In the genomic region with DNA sequence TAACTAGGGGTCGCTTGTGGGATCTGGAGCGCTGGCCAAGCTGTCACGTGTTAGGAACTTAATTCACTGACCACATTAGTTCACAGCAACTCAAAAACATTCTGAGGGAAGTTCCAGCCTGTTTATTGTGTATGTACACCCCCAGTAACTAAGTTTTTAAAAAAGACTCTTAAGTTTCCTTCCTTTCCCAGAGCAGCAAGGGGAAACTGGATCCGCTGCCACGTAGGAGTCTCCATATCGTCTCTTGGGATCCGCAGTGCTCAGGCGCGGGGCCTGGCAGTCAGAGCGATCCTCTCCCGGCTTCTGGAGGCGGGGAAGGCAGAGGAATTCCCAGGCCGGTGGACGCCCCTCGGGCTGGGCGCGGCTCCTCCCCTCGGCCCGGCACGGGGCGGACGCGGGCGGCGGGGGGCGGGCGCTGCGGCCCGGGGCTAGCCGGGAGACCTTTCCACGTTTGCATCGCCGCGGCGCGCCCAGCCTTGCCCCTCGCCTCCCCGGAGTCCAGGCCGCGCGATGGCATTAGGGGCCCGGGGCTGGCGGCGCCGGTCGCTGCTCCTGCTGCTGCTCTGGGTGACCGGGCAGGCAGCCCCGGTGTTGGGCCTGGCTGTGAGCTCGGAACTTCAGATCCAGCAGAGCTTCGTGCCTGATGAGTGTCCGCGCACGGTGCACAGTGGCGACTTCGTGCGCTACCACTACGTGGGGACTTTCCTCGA, we compare ENCODE assay signal across 8 mouse cellular contexts. TPM values are rescaled to one million over a fixed set of nuclear protein-coding genes. Genes with fewer than 3 reads are reported as not detected.
DNase-seq lines count a peak whose midpoint lies in the region; ATAC-seq and TF ChIP-seq lines count a peak whose summit lies in the region.

Gene Fkbp9, plus strand, starts transcription at position 363 of the 710 bp plus-strand sequence.

- 0 out of 2 replicates have a peak, but pooled peaks cover 9% of the 10 kb centered on the region for H3K27me3 ChIP-seq in E14TG2a.4 (ENCODE audit: insufficient read depth, low read length)
- H3K27me3 ChIP-seq in forebrain, embryonic 11.5 days (ENCODE audit: control insufficient read depth, insufficient read depth, low read length), result no peaks in the 10 kb centered on the region
- H3K27me3 ChIP-seq in heart, embryonic 13.5 days (replicated peaks), result no peaks in the 10 kb centered on the region
- no peaks in the 10 kb centered on the region for H3K27me3 ChIP-seq in kidney, postnatal 0 days (ENCODE audit: insufficient read depth, low read length)
- H3K27me3 ChIP-seq in liver, embryonic 11.5 days (replicated peaks; ENCODE audit: control insufficient read depth, insufficient read depth, low read length), result no peaks in the 10 kb centered on the region
- no peaks in the 10 kb centered on the region for H3K27me3 ChIP-seq in myocyte (ENCODE audit: control insufficient read depth, insufficient read depth, insufficient read length)
- H3K27me3 ChIP-seq in testis, adult 2 months (ENCODE audit: control insufficient read depth, insufficient read depth, low read length), result peaks cover 3% of the 10 kb centered on the region

- H3K79me2 ChIP-seq in myocyte (ENCODE audit: control insufficient read depth, insufficient read depth), result peaks cover 13% of the 10 kb centered on the region

- WGBS in forebrain, embryonic 11.5 days, result 1% methylated on average over 44 of the region's 58 CpGs
- 2% methylated on average over 52 of the region's 58 CpGs for WGBS in heart, embryonic 13.5 days
- WGBS in kidney, postnatal 0 days, result under 1% methylated on average over 44 of the region's 58 CpGs
- under 1% methylated on average over 58 of the region's 58 CpGs for WGBS in liver, embryonic 11.5 days

- TF ChIP-seq CTCF in E14TG2a.4 (conservative IDR thresholded peaks at IDR 0.05; ENCODE audit: low read length), result no peak
- TF ChIP-seq CTCF in kidney, postnatal 0 days (IDR thresholded peaks at IDR 0.05; ENCODE audit: low read depth), result no peak; the same call in 1 of the 2 replicates
- TF ChIP-seq CTCF in testis, adult 2 months (IDR thresholded peaks at IDR 0.05; ENCODE audit: control insufficient read depth, insufficient read depth, insufficient replicate concordance, low read depth, low read length), result no peak

- H3K36me3 ChIP-seq in E14TG2a.4 (ENCODE audit: insufficient read depth, low read length) (peaks cover 27% of the 10 kb centered on the region), myocyte (ENCODE audit: control insufficient read depth, insufficient read depth) (peaks cover 5% of the 10 kb centered on the region)
- H3K36me3 ChIP-seq in forebrain, embryonic 11.5 days (ENCODE audit: control insufficient read depth, insufficient read depth, low read length), result no peaks in the 10 kb centered on the region
- H3K36me3 ChIP-seq in heart, embryonic 13.5 days, result peaks cover 19% of the 10 kb centered on the region
- no peaks in the 10 kb centered on the region for H3K36me3 ChIP-seq in kidney, postnatal 0 days (ENCODE audit: insufficient read depth, low read length)
- peaks cover 9% of the 10 kb centered on the region; the same call in 1 of the 2 replicates for H3K36me3 ChIP-seq in liver, embryonic 11.5 days (ENCODE audit: control insufficient read depth, insufficient read depth, low read length)
- no peaks in the 10 kb centered on the region for H3K36me3 ChIP-seq in testis, adult 2 months (ENCODE audit: control insufficient read depth, insufficient read depth, low read length)

- peak within 1 kb of the TSS; percentile 73 for H3K4me2 ChIP-seq in forebrain, embryonic 11.5 days (ENCODE audit: low read depth, low read length, severe bottlenecking)
- peak within 1 kb of the TSS; percentile 80 for H3K4me2 ChIP-seq in heart, embryonic 13.5 days
- H3K4me2 ChIP-seq in kidney, postnatal 0 days (ENCODE audit: low read length), result peak within 1 kb of the TSS; percentile 87
- peak within 1 kb of the TSS; percentile 79 for H3K4me2 ChIP-seq in liver, embryonic 11.5 days
- peak within 1 kb of the TSS; percentile 88 for H3K4me2 ChIP-seq in myocyte (ENCODE audit: low read depth)

- H3K4me3 ChIP-seq in E14TG2a.4 (replicated peaks; ENCODE audit: low read length) (peak within 1 kb of the TSS; percentile 89), myocyte (peak within 1 kb of the TSS; percentile 47)
- H3K4me3 ChIP-seq in forebrain, embryonic 11.5 days (ENCODE audit: low read depth, low read length), result peak within 1 kb of the TSS; percentile 56
- H3K4me3 ChIP-seq in heart, embryonic 13.5 days, result peak within 1 kb of the TSS; percentile 83
- H3K4me3 ChIP-seq in kidney, postnatal 0 days (replicated peaks; ENCODE audit: low read depth, low read length), result peak within 1 kb of the TSS; percentile 66
- H3K4me3 ChIP-seq in liver, embryonic 11.5 days (ENCODE audit: low read depth, low read length), result peak within 1 kb of the TSS; percentile 68
- H3K4me3 ChIP-seq in testis, adult 2 months (ENCODE audit: control insufficient read depth, low read depth, low read length), result peak within 1 kb of the TSS; percentile 93

- TF ChIP-seq POLR2A in myocyte (IDR thresholded peaks at IDR 0.05; ENCODE audit: insufficient read length, low read depth), result peak; percentile 78
- peak; percentile 28; the same call in 1 of the 2 replicates for TF ChIP-seq POLR2A in testis, adult 2 months (IDR thresholded peaks at IDR 0.05; ENCODE audit: control insufficient read depth, low read depth, low read length)

- ATAC-seq in cerebellum, adult (ENCODE audit: insufficient number of reproducible peaks, low FRiP score, low TSS enrichment), result peak; percentile 45; the same call in 1 of the 2 replicates
- ATAC-seq in forebrain, embryonic 11.5 days (replicated peaks; ENCODE audit: low FRiP score), result peak; percentile 96
- ATAC-seq in heart, embryonic 13.5 days (ENCODE audit: extremely low read depth, insufficient number of reproducible peaks, low FRiP score, low TSS enrichment), result peak; percentile 92; the same call in 1 of the 2 replicates
- peak; percentile 98 for ATAC-seq in kidney, postnatal 0 days (replicated peaks; ENCODE audit: low FRiP score, low read depth)
- ATAC-seq in liver, embryonic 11.5 days (replicated peaks; ENCODE audit: low FRiP score), result peak; percentile 88

- DNase-seq in forebrain, embryonic 11.5 days (ENCODE audit: low spot score), result peak; percentile 90
- DNase-seq in kidney, postnatal 0 days (ENCODE audit: low spot score), result peak; percentile 95
- peak; percentile 81 for DNase-seq in liver, embryonic 11.5 days (ENCODE audit: low spot score)

- no peak within 1 kb of the TSS for H3K27ac ChIP-seq in forebrain, embryonic 11.5 days (ENCODE audit: low read depth, low read length)
- H3K27ac ChIP-seq in heart, embryonic 13.5 days (replicated peaks), result peak within 1 kb of the TSS; percentile 90
- peak within 1 kb of the TSS; percentile 88 for H3K27ac ChIP-seq in kidney, postnatal 0 days
- H3K27ac ChIP-seq in liver, embryonic 11.5 days (ENCODE audit: low read depth, low read length), result peak within 1 kb of the TSS; percentile 30; the same call in 1 of the 2 replicates
- 0 out of 2 replicates have a peak within 1 kb of the TSS, but pooled peaks have one; percentile 49 for H3K27ac ChIP-seq in testis, adult 2 months (ENCODE audit: control insufficient read depth, insufficient read depth, low read depth, low read length)

- peak within 1 kb of the TSS; percentile 76 for H3K9ac ChIP-seq in forebrain, embryonic 11.5 days (ENCODE audit: low read length)
- H3K9ac ChIP-seq in heart, embryonic 13.5 days, result peak within 1 kb of the TSS; percentile 92
- peak within 1 kb of the TSS; percentile 83 for H3K9ac ChIP-seq in kidney, postnatal 0 days (ENCODE audit: low read depth, low read length)
- H3K9ac ChIP-seq in liver, embryonic 11.5 days (ENCODE audit: low read depth, low read length), result peak within 1 kb of the TSS; percentile 76

- H3K9me3 ChIP-seq in E14TG2a.4 (ENCODE audit: low read length), result peaks cover 3% of the 10 kb centered on the region; the same call in 1 of the 2 replicates
- no peaks in the 10 kb centered on the region for H3K9me3 ChIP-seq in forebrain, embryonic 11.5 days (ENCODE audit: control insufficient read depth, low read length)
- H3K9me3 ChIP-seq in heart, embryonic 13.5 days, result no peaks in the 10 kb centered on the region
- no peaks in the 10 kb centered on the region for H3K9me3 ChIP-seq in kidney, postnatal 0 days (replicated peaks; ENCODE audit: low read length)
- no peaks in the 10 kb centered on the region for H3K9me3 ChIP-seq in liver, embryonic 11.5 days (ENCODE audit: control insufficient read depth, low read length)

- peaks cover 36% of the 10 kb centered on the region for H3K4me1 ChIP-seq in E14TG2a.4 (replicated peaks; ENCODE audit: low read depth, low read length)
- no peaks in the 10 kb centered on the region for H3K4me1 ChIP-seq in forebrain, embryonic 11.5 days (replicated peaks; ENCODE audit: control insufficient read depth, insufficient read depth, low read length)
- H3K4me1 ChIP-seq in heart, embryonic 13.5 days, result peaks cover 17% of the 10 kb centered on the region
- H3K4me1 ChIP-seq in kidney, postnatal 0 days (replicated peaks; ENCODE audit: insufficient read depth, low read length), result no peaks in the 10 kb centered on the region
- peaks cover 4% of the 10 kb centered on the region for H3K4me1 ChIP-seq in liver, embryonic 11.5 days (replicated peaks; ENCODE audit: control insufficient read depth, insufficient read depth, low read length)
- peaks cover 2% of the 10 kb centered on the region for H3K4me1 ChIP-seq in testis, adult 2 months (ENCODE audit: control insufficient read depth, insufficient read depth, low read length)

- H3ac ChIP-seq in myocyte (ENCODE audit: control insufficient read depth, insufficient read length), result peak within 1 kb of the TSS; percentile 71

TF ChIP-seq in myocyte, 11 proteins besides CTCF, POLR2A, EP300 and RAD21:
- TF ChIP-seq E2F4 (IDR thresholded peaks at IDR 0.05; ENCODE audit: insufficient read depth), result no peak
- TF ChIP-seq POLR2AphosphoS2 (IDR thresholded peaks at IDR 0.05; ENCODE audit: insufficient read length, low read depth), result peak; percentile 76
- peak; percentile 81 for TF ChIP-seq USF1 (IDR thresholded peaks at IDR 0.05; ENCODE audit: low read depth)
- TF ChIP-seq MAX (IDR thresholded peaks at IDR 0.05; ENCODE audit: low read depth), result no peak
- TF ChIP-seq SRF (IDR thresholded peaks at IDR 0.05; ENCODE audit: control insufficient read depth, insufficient read length, low read depth), result no peak

RNA-seq across cellular contexts. Expression of gene Fkbp9, which starts in this region (rescaled TPM):
- polyA plus RNA-seq in forebrain, embryonic 11.5 days (2014; fragmentation: Nextera tagmentation; extraction: Ambion mirVana), result 56.7 and 64.6 TPM in 2 replicates
- 131 and 139 TPM in 2 replicates for polyA plus RNA-seq in heart, embryonic 13.5 days (2015; fragmentation: Nextera tagmentation; extraction: Ambion mirVana)
- polyA plus RNA-seq in kidney, postnatal 0 days (2015; fragmentation: Nextera tagmentation; extraction: Ambion mirVana), result 104 and 113 TPM in 2 replicates
- 56.8 and 57.5 TPM in 2 replicates for polyA plus RNA-seq in liver, embryonic 11.5 days (2014; fragmentation: Nextera tagmentation; extraction: Ambion mirVana)
- polyA plus RNA-seq in myocyte (2012; fragmentation: generic; extraction: Trizol), result 91.6 TPM
- polyA plus RNA-seq in testis, adult 2 months (2012; rRNA removed), result 6.0 and 10.5 TPM in 2 replicates

Comparison
In these comparisons a context has a peak if more than half of its experiments do, and no peak if none do; other contexts are left out.
1. ATAC-seq: peak in every context shown above with its lines; median percentile 98 in kidney, postnatal 0 days; 96 in forebrain, embryonic 11.5 days; 92 in heart, embryonic 13.5 days; 88 in liver, embryonic 11.5 days; 45 in cerebellum, adult.